Mouse (Mus musculus): ENCODE results near the gene Olfr1184.
"Not testable (repeated sequence)": the region's sequence is repeated elsewhere in the genome, so short reads cannot be mapped to it uniquely, and the experiment has no call there.

Gene Olfr1184

GRCm38 (mm10) chr2:88483298-88483697, at the start of gene Olfr1184:
Olfr1184 (plus strand) TSS chr2:88483598.
- DNase-seq = no peak

GRCm38 (mm10) chr2:88449031-88449430, 34.4 kb upstream of the Olfr1184 start, which contains the start of gene Gm13757:
Gm13757 (minus strand) TSS chr2:88449131.
- no peak for DNase-seq

GRCm38 (mm10) chr2:88454567-88454966, 28.8 kb upstream of the Olfr1184 start, which contains the start of gene Olfr1183:
Olfr1183 (plus strand) TSS chr2:88454867.
- not testable (repeated sequence) for DNase-seq

- DNase-seq = no peak
These were observed 9.6 kb downstream of the Olfr1184 start, which contains the start of gene Olfr1185-ps1 for GRCm38 (mm10) chr2:88493020-88493419. Olfr1185-ps1 (plus strand) TSS chr2:88493320.

GRCm38 (mm10) chr2:88518251-88518650, 34.9 kb downstream of the Olfr1184 start, which contains the start of gene Olfr1186:
Olfr1186 (plus strand) TSS chr2:88518551.
- no peak for DNase-seq

GRCm38 (mm10) chr2:88525720-88526119, 42.3 kb downstream of the Olfr1184 start:
- no peak for DNase-seq

Data from cerebellum, adult 18-20 months (tissue).